Mouse (Mus musculus): ENCODE results near the gene 4930518I15Rik. TPM values are rescaled to one million over a fixed set of nuclear protein-coding genes. Genes with fewer than 3 reads are reported as not detected.

4930518I15Rik gene
- polyA plus RNA-seq, 1 experiment from 2014 or later = 6.3 TPM

- H3K27me3 ChIP-seq (replicated peaks; ENCODE audit: control insufficient read depth, insufficient read depth, low read length) = no peaks in the 10 kb centered on the region
- DNase-seq (ENCODE audit: low spot score) (no peak), ATAC-seq (replicated peaks; ENCODE audit: low FRiP score, low TSS enrichment, low read depth) (no peak)
- H3K4me1 ChIP-seq (replicated peaks; ENCODE audit: control insufficient read depth, insufficient read depth, low read length) = no peaks in the 10 kb centered on the region
- H3K27ac ChIP-seq (ENCODE audit: low read depth) = no peak overlapping the region
- no peak overlapping the region for H3K9ac ChIP-seq (ENCODE audit: low read length)
- H3K9me3 ChIP-seq (ENCODE audit: control insufficient read depth, low read length) = no peaks in the 10 kb centered on the region
- H3K36me3 ChIP-seq (ENCODE audit: control insufficient read depth, insufficient read depth, low read length) = no peaks in the 10 kb centered on the region
- WGBS = 71% methylated on average over 6 of the region's 6 CpGs
- no peak overlapping the region for H3K4me2 ChIP-seq (ENCODE audit: low read length)
- no peak overlapping the region for H3K4me3 ChIP-seq (ENCODE audit: low read depth, low read length)
Measured at GRCm38 (mm10) chr2:156806886-156807285, 50.9 kb downstream of the 4930518I15Rik start.

Other genes with a start within 250 kb of the 4930518I15Rik start
- 74.8 and 85.4 TPM in 2 replicates for gene Dlgap4, start 244.2 kb downstream of the 4930518I15Rik start, polyA plus RNA-seq (2014; fragmentation: Nextera tagmentation; extraction: Ambion mirVana)
- gene Myl9, start 82.5 kb downstream of the 4930518I15Rik start, polyA plus RNA-seq (2014; fragmentation: Nextera tagmentation; extraction: Ambion mirVana) = 1,449 and 1,579 TPM in 2 replicates
- 61.4 and 63.5 TPM in 2 replicates for gene Tgif2, start 17.9 kb downstream of the 4930518I15Rik start, polyA plus RNA-seq (2014; fragmentation: Nextera tagmentation; extraction: Ambion mirVana)
- 253 and 276 TPM in 2 replicates for gene Rab5if, start 5.2 kb upstream of the 4930518I15Rik start, polyA plus RNA-seq (2014; fragmentation: Nextera tagmentation; extraction: Ambion mirVana)
- 0.40 and 0.51 TPM in 2 replicates for gene Sla2, start 29.2 kb upstream of the 4930518I15Rik start, polyA plus RNA-seq (2014; fragmentation: Nextera tagmentation; extraction: Ambion mirVana)
- gene Ndrg3, start 134.1 kb upstream of the 4930518I15Rik start, polyA plus RNA-seq (2014; fragmentation: Nextera tagmentation; extraction: Ambion mirVana) = 36.7 and 41.4 TPM in 2 replicates
- 31.6 and 36.4 TPM in 2 replicates for gene Dsn1, start 149.2 kb upstream of the 4930518I15Rik start, polyA plus RNA-seq (2014; fragmentation: Nextera tagmentation; extraction: Ambion mirVana)
- 4.7 and 6.1 TPM in 2 replicates for gene Soga1, start 221.3 kb upstream of the 4930518I15Rik start, polyA plus RNA-seq (2014; fragmentation: Nextera tagmentation; extraction: Ambion mirVana)
- not detected in 2 replicates for gene Tldc2, start 229.1 kb upstream of the 4930518I15Rik start, polyA plus RNA-seq (2014; fragmentation: Nextera tagmentation; extraction: Ambion mirVana)

Data from intestine, embryonic 14.5 days (tissue).